In the genomic region with DNA sequence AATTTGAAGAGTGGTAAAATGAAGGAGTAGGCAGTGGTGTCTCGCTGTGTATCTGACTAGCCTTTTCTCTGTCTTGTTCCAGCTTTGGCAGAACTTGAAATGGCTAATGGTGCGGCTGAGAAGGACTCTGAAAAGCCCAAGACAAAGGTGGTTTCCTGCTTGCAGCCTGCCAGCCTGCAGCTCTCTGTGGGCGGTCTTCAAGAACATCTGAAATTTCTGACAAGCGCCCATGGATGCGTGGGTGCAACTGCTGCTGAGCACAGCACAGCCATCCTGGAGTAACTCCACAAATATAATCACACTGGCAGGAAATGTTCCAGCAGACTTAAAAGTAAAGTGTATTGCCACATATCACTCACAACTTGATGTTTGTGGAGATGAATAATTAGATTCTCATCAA, we compare ENCODE assay signal across 16 mouse cellular contexts.
DNase-seq lines count a peak whose midpoint lies in the region; TF ChIP-seq lines count a peak whose summit lies in the region.
"Had no signal": no experiment of that assay in that cellular context is flagged by ENCODE, and none has a peak within 500 bp of the region (broad histone marks: within the 10 kb centered on the region; RNA-seq: fewer than 3 reads in every experiment).

No protein-coding gene starts in this region.

- H3K27ac ChIP-seq in left cerebral cortex, adult 2 months: no peak overlapping the region
- H3K27ac ChIP-seq: embryonic facial prominence, embryonic 15.5 days; kidney, embryonic 15.5 days; liver, embryonic 15.5 days; macrophage; neural tube, embryonic 13.5 days had no signal

- peak; percentile 63 for DNase-seq in left cerebral cortex, adult 11 months (ENCODE audit: low spot score)
- DNase-seq in left cerebral cortex, postnatal 4 days: no peak
- peak; percentile 45 to 81 for DNase-seq in frontal cortex, postnatal 36 days (ENCODE audit: low spot score in 2 of 2)
- peak; percentile 43 to 62 for DNase-seq in left cerebral cortex, adult 2 months (ENCODE audit: extremely low spot score in 1 of 2, low spot score in 2 of 2)
- peak; percentile 54 for DNase-seq in right cerebral cortex, postnatal 25 days
- no peak for DNase-seq in embryo, embryonic 11 days
- no peak for DNase-seq in heart, postnatal 10 days
- no peak for DNase-seq in thymus, postnatal 14 days
- DNase-seq: adrenal gland, postnatal 14 days; heart, postnatal 36 days; thymus, postnatal 36 days had no signal

- intact Hi-C loops in left cerebral cortex, postnatal 4 days (cut with DNase I): no loop called here
- intact Hi-C loops in left cerebral cortex, adult 2 months (cut with DNase I): no loop called here
- intact Hi-C loops in heart, postnatal 10 days (cut with DNase I): no loop called here

- no peak overlapping the region for H3K4me3 ChIP-seq in left cerebral cortex, adult 2 months
- H3K4me3 ChIP-seq: embryonic facial prominence, embryonic 15.5 days; kidney, embryonic 15.5 days; liver, embryonic 15.5 days; neural tube, embryonic 13.5 days had no signal

- TF ChIP-seq CTCF in left cerebral cortex, adult 2 months (IDR thresholded peaks at IDR 0.05): no peak

Comparison
In these comparisons a context has a peak if more than half of its experiments do, and no peak if none do; other contexts are left out.
1. DNase-seq: peak in left cerebral cortex, adult 11 months (single experiment), frontal cortex, postnatal 36 days (2 of 2), left cerebral cortex, adult 2 months (2 of 2) and right cerebral cortex, postnatal 25 days (single experiment); none in left cerebral cortex, postnatal 4 days (single experiment), embryo, embryonic 11 days (single experiment), heart, postnatal 10 days (0 of 2) and thymus, postnatal 14 days (single experiment).